Mouse (Mus musculus) urinary bladder, adult 2 months (tissue): ENCODE measurements around the gene Vti1a. TPM values are rescaled to one million over a fixed set of nuclear protein-coding genes. Genes with fewer than 3 reads are reported as not detected.
A peak's percentile ranks its signal among the peaks of the same experiment; 100 is the strongest.

Source experiments
- DNase-seq: peaks from one replicate; pipeline ENCODE4 v3.0.0; 2022; ENCODE audit warnings: low spot score
- polyA plus RNA-seq: library from polyadenylated mRNA; depleted of rRNA; stranded (reverse); fragments of >200 nt; gene quantifications from 2 replicates; pipeline ENCODE4 v1.2.3, GENCODE M21; 2012

The Vti1a gene
- polyA plus RNA-seq, 1 experiment, result 22.7 TPM

GRCm38 (mm10) chr19:55378884-55379283, 62.8 kb downstream of the Vti1a start:
- no peak for DNase-seq

DNA sequence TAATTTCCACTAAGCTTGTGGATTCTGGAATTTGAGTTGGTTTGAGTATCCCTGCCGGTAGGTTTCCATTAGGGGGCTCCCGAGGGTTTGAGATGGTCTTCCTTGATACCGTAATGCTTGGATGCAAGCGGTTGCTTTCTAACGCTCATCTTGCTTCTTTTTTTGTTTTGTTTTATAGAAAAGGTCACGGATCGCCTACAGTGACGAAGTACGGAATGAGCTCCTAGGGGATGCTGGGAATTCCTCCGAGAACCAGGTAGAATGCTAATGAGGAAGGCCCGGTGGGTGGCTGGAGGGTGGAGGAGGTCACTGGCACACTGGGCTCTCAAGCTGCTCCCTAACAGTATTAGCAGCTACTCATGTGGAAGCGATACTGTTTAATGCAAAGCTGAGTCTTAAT, 64.7 kb downstream of the Vti1a start:
- no peak for DNase-seq

DNA sequence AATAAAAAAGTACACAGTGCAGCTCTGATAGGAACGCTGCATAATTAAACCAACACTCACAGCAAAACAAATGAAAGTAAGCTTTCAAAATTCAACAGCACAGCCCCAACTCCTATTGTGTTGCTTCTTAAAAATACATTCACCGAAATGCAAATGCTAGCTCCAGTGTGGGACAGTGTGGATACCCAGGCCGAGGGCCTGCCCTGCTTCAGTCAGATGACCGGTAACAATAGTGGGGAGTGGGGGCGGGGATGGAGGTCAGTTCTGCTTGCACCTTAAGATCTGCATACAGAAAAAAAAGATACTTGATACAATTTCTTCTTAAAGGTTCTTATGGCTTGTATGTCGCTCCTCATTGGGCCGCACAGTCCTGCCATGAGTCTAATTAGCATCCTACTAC, 65.2 kb downstream of the Vti1a start:
- DNase-seq, result no peak

DNA sequence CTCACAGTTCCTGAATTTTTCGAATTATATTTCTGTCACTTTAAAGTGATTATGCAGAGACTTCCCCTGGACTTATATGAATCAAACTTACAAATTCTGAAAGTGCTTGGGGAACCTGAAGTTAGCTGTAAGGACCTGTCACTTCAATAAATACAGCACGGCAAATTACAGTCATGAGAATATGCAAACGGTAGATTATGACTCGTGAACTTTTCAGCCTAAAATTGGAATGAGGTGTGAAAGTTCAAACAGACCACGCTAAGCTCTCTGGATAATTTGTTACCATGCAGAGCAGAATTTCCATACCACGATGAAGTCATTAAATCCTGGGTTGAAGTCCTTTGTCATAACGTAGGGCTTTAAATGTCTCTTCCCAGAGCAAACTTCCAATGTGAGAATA, 66.7 kb downstream of the Vti1a start:
- no peak for DNase-seq

DNA sequence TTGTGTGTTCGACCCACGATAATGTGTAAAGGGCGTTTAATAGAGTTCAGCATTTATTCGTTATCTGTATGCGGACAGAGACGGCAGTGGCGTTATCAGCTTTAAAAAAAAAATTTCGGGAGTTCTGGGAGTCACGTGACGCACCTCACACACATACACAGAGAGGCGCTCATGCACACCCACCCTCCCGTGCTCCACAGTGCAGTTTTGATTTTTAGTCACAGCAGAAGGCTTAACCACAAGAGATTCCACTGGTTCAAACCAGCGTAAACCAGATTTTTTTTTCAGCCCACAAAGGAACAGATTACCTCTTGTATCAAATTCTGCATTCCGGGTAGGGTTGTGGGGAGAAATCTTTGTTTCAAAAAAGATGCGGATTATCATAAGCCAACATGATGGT, 68.5 kb downstream of the Vti1a start:
- no peak for DNase-seq

GRCm38 (mm10) chr19:55389019-55389418, 72.9 kb downstream of the Vti1a start:
- DNase-seq, result no peak

DNA sequence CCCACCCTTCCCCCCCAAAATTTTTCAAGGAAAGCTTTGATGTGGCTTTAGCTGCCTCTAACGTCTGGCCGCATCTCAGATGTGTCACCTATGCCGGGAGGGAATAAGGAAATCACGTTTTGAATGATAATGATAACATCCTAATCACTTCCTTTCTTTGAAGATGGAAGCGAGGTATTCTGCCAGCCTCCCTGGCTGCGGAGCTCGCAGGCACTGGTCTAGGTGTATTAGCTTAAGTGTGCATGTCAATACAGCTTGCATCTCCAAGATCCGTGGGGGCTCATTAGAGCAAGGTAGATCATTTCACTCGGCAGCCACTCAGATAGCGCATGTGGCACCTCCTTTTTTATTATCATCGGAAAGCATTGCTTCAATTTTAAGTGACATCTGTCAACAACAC, 74.2 kb downstream of the Vti1a start:
- DNase-seq, result no peak

DNA sequence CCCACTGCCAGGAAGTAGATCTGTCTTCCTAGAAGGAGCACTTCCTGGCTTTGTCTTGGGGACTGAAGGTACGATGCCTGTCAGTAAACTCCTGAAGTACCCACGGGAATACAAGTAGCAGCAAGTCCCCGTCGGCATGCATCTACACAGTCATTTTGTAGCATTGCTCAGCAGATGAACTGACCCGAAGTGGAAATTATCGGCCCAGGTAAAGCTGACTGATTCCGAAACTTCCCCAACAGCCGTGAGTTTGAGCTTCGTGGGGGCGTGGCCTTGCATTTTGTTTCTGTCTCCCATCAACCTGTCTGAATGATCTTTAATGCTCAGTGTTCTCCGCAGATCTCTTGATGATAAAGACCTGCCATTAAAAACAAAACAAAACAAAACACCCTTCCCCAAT, 85.5 kb downstream of the Vti1a start:
- no peak for DNase-seq

DNA sequence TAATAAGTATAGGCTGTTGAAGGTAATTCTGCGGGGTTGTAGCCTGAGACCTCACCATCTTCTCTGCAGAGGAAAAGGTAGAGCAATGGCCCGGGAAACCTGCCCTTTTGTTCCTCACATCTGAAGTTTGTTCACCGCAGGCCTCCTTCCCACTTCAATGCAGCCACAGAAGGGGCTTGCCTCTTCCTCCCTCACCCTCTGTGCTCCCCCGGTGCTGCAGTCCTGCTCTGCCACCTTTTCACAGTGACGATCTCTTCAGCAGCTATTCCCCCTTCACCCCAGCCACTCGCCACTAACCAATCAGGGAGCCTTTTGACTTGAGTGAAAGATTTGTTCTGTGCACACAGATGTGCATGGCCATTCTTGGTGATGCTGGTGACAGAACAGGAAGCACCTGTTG, 92.4 kb downstream of the Vti1a start:
- DNase-seq, result no peak

GRCm38 (mm10) chr19:55411415-55411814, 95.3 kb downstream of the Vti1a start:
- DNase-seq, result no peak

DNA sequence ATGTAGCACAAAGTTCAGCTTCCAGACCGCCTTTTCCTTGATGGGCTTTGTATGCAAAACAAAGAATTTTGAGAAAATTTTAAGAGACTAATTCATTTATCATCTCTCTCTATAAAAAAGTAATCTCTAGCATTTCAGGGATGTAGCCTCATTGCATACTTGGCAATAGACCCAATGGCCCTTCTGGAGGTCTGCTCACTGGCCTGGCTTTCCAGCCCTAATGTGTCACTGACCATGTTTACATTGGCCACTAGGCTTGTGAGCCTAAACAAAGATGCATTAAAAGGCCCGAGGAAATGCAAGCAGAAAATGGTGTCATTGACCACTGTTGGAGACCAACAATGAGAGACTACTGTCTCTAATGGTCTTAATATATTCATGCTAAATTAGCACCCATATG, 95.8 kb downstream of the Vti1a start:
- DNase-seq, result no peak

GRCm38 (mm10) chr19:55414050-55414449, 98.0 kb downstream of the Vti1a start:
- no peak for DNase-seq

GRCm38 (mm10) chr19:55418756-55419155, 102.7 kb downstream of the Vti1a start:
- no peak for DNase-seq

- no peak for DNase-seq
Observed at GRCm38 (mm10) chr19:55419961-55420360, 103.9 kb downstream of the Vti1a start.

- no peak for DNase-seq
Observed at GRCm38 (mm10) chr19:55421816-55422215, 105.7 kb downstream of the Vti1a start.

GRCm38 (mm10) chr19:55422311-55423064, 106.4 kb downstream of the Vti1a start:
- DNase-seq, result no peak

- no peak for DNase-seq
Observed at GRCm38 (mm10) chr19:55423065-55423716, 107.1 kb downstream of the Vti1a start.

DNA sequence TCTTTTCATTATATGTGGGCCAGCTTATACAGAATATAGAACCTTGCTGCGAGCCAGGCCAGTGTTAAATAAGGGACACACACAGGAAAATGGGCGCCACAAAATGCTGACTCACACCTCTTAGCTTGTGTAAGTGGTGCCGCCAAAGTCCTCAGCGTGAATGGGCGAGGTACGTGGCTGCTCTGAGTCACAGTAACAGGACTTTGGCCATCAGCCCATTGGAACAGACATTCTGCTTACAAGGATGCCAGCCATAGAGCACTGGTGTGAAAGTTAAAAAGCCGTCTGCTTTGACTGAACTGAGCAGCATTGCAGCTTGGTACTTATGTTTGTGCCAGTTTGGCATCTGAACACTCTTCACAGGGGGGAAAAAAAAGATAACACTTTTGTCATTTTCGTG, 107.9 kb downstream of the Vti1a start:
- DNase-seq, result peak; percentile 33

DNA sequence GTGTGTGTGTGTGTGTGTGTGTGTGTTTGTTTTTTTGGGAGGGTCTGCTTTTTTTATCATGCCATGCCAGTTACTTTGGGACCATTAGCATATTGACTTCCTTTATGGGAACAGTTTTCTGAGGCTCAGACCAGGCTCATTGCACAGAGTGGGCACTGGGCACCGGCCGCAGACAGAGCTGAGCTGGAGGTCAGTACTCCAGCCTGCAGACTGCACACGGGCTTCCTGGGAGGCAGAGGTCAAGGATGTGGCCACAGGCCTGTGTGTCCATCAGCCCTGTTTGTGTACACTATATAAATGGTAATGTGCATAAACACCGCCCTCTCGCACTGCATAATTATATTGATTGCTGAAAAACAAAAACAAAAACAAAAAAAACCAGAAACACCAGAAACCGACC, 108.4 kb downstream of the Vti1a start:
- no peak for DNase-seq

DNA sequence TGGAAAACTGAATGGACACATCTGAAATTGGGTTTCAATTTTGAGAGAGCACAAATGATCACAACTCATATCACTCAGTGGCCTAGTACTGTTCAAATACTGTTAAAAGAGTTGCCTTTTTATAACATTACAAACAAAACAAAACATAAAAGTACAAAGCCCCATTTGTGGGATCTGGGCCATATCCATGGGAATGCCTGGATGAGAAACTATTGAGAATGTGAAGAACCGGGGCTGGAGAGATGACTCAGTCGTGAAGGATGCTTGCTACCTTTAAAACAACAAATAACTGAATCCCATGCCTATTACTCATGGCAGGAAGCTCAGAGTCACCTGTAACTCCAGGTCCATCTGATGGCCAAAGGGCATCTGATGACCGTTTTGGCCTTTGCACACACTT, 124.2 kb downstream of the Vti1a start:
- no peak for DNase-seq

GRCm38 (mm10) chr19:55443618-55444017, 127.5 kb downstream of the Vti1a start:
- DNase-seq, result no peak

GRCm38 (mm10) chr19:55449084-55449483, 133.0 kb downstream of the Vti1a start:
- DNase-seq, result no peak

- DNase-seq, result no peak
Observed at GRCm38 (mm10) chr19:55449506-55449905, 133.4 kb downstream of the Vti1a start.
